Mouse (Mus musculus): ENCODE data around the gene Foxo4.

DNA sequence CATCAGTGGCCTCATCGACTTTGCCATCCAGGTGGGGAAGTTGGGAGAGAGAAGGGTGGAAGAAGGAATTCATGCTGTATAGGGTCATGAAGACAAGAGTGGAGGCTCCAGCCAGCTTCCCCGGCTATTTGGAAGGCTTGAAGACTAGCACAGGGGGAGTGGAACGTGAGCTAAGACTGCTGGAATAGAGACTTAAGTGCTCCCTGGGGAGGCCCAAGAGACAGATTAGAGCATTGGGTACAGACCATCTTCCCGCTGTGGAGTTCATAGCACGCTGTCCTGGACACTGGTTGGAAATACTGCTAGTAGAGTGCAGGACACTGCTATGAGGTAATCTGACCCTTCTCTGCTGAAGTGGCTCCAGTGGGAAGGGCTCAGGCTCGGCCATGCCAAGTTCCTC lies 28.5 kb downstream of the Foxo4 start:
- TF ChIP-seq EP300 (IDR thresholded peaks at IDR 0.05), result no peak
- no peak for TF ChIP-seq CTCF (IDR thresholded peaks at IDR 0.05)

All from lung, postnatal 0 days (tissue).